Mouse (Mus musculus) cerebellum, adult 2 months (tissue): ENCODE data around the gene Insl6.

Source experiments
- CTCF ChIP-seq: fragments of 200-500 bp; IDR thresholded peaks from 2 replicates; pipeline ENCODE4 v1.5.1; 2011; ENCODE audit warnings: low read depth, mild to moderate bottlenecking, control low read depth, low read length, moderate library complexity, borderline replicate concordance; ENCODE audit not compliant: insufficient read depth
- POLR2A ChIP-seq: fragments of 200-500 bp; IDR thresholded peaks from 2 replicates; pipeline ENCODE4 v1.6.1; 2011; ENCODE audit warnings: low read length, control low read depth, borderline replicate concordance; ENCODE audit not compliant: insufficient read depth

GRCm38 (mm10) chr19:29311791-29312190, 13.4 kb downstream of the Insl6 start:
- TF ChIP-seq CTCF (no peak), POLR2A (no peak)
